Mouse (Mus musculus): ENCODE data around the gene Traf3.

Gene Traf3

DNA sequence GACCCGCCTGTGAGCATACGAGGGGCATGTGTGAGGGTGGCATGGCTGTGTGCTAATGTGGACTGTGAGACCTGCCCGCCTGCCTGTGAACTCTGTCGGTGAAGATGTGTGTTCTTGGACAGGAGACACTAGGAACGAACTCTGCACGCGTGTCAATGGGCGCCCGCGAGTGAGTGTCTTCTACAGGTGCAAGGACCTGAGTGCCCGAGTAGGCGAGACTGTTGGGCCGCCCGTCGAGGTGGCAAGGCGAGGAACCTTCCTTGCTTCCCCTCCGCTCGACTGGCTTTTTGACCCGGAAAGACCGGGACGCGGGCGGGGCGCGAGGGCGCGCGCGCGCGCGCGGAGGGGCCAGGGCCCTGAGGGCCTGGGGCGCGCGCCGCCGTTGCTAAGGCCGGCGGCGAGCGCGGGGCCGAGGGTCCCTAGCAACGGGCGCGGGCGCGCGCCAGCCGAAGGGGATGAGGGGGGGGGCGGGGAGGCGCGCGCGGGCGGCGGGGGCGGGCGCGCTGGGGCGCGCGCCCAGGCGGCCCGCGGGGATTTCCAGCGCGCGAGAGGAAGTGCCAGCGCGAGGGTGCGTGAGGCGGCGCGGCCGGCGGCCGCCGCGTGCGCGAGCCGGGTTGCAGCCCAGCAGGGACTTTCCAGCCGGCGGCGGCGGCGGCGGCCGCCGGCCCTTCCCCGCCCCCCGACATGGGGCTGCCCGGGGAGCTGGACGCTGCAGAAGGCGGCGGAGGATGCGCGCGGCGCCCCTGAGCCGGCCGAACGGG is at the start of gene Traf3:
Traf3 (plus strand) TSS at position 540 of the 761 bp plus-strand sequence.
- DNase-seq (ENCODE audit: low read depth in 1 of 2, low spot score in 2 of 2), result peak; percentile 52 to 77

DNA sequence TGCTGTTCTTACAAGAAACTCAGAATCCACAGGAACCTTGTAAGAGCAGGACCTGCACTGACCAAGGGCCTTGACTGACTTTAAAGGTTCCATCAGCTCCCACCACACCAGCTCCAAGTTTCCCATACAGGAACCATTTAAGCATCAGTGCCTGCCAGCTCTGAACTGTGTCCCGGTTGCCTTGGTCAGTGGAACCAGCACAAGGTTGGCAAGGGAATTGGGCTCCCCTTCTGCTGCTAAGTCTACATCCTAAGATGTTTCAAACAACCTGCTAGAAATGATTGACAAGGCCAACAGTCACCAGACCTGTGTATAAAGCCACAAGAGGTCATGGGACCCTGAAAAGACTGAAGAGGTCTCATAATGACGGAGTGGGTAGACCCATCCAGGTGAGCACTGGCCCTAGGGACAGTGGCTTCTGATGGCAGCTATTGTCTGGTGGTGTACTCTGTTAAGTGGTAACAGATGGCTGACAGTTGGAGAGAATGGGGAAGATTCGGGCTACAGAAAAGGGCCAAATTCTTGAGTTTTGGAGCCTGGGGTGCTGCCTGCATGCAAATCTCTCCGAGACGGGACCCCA is 46.6 kb upstream of the Traf3 start:
- no peak for DNase-seq (ENCODE audit: low read depth in 1 of 2, low spot score in 2 of 2)

DNA sequence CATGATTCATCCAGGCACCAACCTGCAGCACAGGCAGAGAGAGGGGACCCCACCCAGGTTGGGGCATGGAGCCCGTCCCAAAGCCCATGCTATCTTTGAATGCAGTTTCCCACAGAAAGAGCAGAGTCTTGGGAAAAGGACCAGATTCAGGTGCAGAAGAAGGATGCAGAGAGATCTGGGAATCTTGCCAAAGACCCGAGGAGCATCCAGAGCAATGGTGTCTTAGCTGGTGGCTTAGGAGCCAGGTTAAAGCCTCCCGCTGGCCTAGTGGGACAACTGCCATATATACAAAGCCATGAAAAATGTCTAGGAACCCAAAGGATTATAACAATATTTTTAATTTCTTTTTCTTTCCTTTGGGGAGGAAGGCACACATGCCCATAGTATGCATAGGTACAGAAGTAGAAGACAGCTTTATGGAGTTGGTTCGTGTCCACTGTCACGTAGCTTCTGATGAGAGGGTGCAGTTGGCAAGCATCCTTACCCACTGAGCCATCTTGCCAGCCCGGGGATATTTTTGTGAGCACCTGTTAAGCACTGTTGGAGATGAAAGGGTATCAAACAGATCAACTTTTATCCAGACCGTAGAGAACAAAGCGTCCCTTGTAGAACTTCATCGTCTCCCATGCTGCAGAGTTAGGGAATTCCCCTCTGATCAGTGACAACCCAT is 45.1 kb upstream of the Traf3 start:
- no peak for DNase-seq (ENCODE audit: low read depth in 1 of 2, low spot score in 2 of 2)

DNA sequence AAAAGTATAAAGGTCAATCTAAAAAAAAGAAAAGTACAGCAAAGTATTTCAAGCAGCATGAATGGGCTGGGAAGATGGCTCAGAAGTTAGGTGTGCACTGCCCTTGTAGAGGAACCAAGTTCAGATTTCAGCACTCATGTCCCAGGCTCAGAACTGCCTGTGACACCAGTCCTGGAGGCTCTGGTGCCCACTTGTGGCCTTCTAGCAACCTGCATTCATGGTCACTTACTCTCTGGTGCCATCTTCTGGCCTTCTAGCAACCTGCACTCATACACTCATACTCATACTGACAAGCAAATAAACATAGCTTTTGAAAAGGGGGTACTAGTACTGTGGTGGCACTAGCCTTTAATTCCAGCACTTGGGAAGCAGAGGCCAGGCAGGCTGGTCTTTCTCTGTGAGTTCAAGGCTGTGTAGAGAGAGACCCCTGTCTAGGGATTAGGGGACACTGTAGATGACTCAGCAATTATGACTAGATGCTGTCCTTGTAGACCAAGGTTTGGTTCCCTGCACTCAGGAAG is 43.8 kb upstream of the Traf3 start:
- DNase-seq (ENCODE audit: low read depth in 1 of 2, low spot score in 2 of 2), result no peak

DNA sequence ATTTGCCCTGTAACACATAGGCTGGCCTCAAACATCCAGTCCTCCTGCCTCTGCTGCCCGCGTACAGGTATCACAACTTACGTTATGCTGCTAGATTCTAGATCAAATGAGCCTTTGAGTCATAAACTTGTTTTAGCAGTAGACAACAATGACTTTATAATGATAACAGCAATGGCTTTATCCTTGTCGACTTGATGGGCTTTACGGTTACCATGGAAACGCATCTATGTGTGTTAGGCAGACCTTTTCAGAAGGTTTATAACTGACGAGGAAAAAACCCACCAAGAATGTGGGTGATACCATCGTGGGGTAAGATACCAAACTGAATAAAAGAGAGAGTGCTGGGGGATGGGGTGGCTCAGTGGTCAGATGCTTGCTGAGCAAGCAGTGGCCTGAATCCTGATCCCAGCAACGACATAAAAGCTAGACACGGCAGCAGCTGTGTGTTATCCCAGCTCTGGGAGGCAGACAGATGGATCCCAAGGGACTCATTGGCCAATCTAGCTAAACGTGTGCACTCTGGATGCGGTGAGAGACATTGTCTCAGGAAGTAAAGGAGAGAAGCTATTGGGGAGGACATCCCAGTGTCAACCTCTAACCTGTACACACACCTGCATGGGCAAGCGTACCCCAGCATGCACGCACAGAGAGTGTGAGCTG is 41.4 kb upstream of the Traf3 start:
- DNase-seq (ENCODE audit: low read depth in 1 of 2, low spot score in 2 of 2), result no peak

DNA sequence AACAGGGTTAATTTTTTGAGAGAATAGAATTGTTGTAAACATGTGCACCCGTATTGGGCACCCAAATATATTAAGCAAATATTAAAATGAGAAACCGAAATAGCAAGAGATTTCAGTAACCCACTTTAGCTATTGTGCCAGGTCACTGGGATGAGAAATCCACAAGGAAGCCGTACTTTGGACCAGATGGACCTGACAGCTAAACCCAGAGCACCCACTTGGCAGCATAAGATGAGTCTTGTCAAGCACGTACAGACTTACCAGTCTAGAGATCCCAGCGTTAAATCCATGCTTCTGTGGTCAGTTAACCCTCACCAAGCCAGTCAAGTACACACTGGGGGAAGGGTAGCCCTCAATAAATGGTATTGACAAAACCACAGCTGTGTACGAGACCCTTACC is 40.5 kb upstream of the Traf3 start:
- no peak for DNase-seq (ENCODE audit: low read depth in 1 of 2, low spot score in 2 of 2)

DNA sequence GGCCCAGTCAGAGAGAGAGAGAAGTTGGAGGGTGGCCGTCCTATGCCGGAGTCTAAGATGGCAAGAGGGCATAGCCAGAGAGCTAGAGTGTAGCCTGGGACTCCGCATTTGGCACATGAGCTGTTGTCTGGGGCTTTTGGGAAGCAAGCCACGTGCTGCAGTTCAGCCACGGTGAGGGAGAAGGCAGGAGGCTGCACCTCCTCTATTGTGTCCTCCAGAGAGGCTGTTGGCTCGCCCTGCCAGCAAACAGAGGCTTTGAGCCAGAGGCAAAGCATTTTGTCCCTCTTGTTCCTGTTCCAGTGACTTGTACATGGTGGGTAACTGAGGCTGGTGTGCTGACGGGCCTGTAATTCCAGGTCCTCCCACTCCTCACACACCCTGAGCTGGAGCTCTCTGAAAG is 32.0 kb upstream of the Traf3 start:
- DNase-seq (ENCODE audit: low read depth in 1 of 2, low spot score in 2 of 2), result no peak

DNA sequence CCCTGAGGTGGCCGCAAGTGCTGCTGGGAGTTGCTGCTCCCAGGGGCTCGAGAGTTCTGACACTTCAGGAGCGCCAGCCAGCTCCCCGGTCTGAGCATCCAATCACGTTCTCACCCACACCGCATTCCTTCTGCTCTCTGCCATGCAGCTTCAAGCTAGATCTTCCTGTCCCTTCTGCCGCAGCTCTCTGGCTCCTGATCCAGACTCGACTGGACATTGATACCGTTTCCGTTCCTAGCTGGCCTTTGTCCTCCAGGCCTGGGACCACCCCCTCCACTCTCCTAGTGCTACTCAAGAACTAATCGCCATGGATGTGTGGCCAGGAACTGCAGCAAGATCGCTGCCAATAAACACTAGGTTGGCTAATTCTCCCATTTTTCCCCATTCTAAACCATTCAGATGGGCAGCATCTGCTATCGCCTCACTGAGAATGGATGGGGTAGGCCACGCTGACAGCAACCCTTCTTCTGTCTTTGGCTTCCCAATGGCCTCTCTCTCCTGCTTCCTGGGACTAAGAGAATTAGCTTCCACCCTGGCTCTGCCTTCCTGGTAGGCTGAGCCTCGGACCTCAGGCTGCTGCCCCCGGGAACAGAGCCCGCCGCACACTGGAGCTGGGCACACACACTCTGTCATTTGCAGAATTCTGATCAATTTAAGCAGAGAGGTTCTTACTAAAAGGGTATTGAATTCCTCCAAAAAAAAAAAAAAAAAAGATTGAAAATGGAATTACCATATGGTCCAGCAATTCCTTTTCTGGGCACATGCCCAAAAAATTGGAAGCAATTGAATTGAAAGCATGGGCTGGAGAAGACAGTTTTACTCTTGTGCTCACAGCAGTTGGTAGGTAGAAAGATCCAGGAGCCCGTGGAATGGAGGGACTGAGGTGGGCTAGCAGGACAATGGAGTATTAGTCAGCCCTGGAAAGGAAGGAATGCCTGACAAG is 31.1 kb upstream of the Traf3 start:
- no peak for DNase-seq (ENCODE audit: low read depth in 1 of 2, low spot score in 2 of 2)

DNA sequence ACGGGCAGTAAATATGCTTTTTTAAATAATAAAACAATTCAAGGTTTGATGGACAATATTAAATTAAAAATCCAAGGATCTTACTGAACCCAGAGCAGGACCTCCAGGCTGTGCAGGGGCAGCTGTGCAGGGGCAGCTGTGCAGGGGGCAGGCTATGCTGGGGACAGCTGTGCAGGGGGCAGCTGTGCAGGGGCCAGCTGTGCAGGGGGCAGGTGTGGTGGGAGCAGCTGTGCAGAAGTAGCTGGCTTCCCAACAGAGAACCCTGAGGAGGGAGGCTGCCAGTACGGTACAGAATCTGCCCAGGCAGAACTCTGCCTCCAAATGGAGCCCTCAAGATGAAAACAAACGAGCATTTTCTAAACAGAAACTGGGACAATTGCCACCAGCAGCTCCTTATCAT is 30.2 kb upstream of the Traf3 start:
- DNase-seq (ENCODE audit: low read depth in 1 of 2, low spot score in 2 of 2), result no peak

DNA sequence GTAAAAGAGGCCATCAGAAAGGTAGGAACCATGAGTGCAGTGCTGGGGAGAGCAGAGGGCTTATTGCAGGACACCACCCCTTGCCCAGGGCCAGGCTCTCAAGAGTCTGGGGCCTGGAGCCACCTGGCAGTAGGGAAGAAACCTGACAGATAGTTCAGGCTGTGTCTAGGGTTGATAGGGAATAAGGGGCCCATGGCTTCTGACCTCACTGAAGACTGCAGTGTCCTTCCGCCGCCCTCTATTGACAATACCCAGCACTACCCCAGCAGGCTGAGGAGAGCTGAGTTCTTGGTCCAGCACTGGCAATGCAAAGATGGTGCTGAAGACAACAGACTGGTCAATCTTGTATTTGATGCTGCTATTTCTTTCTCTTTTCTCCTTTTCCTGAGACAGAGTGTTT is 29.1 kb upstream of the Traf3 start:
- no peak for DNase-seq (ENCODE audit: low read depth in 1 of 2, low spot score in 2 of 2)

DNA sequence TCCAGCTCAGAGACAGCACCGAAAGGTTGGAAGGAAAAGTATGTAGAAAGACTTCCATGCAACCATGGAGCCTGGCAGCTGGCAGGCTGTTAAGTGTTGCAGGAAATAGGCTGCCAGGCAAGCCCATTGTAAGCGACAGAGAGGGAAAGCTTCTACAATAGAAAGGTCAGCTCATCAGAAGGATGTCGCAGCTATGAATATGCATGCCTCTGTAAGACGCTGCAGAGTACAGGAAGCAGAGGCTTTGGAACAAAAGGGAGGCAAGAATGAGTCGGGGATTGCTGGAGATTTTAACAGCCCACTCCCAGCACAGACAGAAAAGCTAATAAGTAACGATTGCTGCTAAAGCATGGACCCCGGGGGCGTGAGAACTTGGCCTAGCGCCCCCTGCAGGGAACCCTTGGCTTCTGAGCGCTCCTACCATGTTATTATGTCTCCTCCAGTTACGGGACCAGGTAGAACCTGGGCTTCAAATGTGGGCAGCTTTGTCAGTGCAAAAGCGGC is 23.1 kb upstream of the Traf3 start:
- no peak for DNase-seq (ENCODE audit: low read depth in 1 of 2, low spot score in 2 of 2)

DNA sequence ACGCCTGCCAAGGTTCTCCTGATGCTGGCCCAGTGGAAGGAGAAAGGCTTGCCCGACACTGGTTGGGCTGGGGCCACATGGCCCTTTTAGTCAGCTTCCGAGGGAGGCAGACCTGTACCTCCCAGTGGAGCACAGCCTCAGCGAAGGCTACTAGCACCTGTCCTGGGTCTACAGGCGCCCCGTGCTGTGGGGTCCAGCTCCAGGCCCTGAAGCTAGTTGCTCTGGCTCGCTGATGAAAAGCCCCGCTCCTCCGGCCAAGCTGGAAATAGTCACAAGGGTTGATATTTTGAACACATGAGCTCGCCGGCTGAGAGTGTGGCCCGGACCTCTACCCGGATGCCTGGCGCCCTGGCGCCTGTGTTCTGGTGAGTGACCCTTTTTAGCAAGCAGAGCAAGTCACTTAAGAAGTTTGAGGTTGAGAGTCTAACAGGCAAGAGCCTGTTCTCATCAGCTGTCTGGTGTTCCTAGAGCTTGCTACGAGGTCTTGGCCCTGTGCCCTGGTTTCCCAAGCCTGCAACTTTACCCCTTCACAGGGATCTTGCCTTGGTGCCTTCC is 22.6 kb upstream of the Traf3 start:
- DNase-seq (ENCODE audit: low read depth in 1 of 2, low spot score in 2 of 2), result no peak

DNA sequence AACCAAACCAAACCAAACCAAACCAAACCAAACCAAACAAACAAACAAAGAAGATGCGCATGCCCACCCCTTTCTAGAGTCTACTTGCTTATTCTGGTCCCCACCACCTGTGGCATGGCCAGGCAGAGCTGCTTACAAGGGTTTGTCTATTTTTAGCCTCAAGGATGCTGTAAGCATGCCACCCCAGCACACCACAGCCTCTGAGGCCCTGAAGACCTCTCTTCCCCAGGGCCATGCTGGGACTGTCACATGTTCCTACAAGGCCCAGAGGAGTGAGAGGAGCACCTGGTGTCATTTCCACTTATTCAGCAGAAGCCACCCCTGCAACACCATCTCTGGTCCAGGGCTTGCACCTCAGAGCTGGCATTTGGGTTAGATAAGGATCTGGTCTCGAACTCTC is 21.6 kb upstream of the Traf3 start:
- DNase-seq (ENCODE audit: low read depth in 1 of 2, low spot score in 2 of 2), result no peak

DNA sequence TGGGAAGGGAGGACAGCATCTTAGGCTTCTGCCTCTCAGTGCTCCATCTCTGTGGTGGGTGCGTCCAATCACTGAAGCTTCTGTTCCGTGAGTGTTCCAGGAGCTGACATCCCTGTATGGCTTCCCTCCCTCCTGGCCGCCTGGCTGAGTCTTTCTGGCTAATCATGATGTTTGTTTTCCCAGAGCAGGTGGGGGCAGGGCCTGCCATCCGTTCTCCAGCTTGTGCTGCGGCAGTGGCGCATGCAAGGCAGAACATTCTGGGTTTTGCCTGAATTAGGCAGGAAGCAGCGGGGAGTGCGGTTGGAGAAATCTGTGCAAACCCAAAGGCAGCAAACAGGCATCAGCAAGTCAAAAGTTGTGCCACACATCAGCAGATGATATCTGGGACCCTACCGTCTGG is 20.9 kb upstream of the Traf3 start:
- DNase-seq (ENCODE audit: low read depth in 1 of 2, low spot score in 2 of 2), result no peak

DNA sequence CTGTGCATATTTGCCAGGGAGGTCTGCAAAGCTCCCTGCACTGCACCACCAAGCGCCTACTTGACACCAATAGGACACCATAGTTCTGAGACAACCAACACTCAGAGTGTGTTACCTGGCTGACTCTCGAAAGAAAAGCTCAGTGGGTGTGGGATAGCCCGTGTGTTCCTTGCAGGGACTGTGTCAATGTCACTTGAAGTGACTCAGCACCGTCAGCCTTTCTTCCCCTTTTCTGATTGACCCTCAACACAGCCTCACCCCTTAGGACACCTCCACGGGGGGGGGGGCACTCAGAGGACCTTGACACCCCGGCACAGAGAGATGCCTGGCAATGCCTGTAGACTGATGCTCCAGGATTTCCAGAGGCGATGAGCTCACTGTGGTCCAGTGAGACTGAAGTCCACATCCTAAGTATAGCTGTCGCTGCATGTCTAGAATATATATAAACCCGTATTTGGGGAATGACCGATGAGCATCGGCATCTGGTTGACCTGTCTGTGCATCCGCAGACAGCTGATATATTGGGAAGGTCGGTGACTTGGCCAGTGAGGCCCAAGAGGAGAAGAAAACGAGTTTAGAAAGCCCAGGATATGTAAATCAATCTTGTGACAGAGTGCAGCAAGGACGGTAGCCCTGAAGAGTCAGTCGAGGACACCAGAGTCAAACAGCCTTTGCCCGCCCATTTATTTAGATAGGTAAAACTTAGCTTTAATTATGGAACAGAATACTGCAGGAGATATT is 16.5 kb upstream of the Traf3 start:
- DNase-seq (ENCODE audit: low read depth in 1 of 2, low spot score in 2 of 2), result no peak

DNA sequence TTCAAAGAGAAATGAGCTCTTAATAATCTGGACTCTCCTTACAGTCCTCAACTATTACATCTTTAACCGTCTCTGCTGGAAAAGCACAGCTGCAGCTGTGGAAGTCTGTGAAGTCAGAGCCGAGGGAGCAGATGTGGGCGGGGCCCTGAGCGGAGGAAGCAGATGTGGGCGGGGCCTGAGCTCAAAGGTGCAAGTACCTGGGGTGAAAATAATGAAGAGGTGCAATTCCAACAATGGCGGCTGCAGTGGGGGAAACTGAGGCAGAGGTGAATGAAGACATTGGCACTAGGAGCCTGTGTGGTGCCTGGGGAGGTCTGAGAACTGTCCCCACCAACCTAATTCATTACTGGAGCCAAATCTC is 16.0 kb upstream of the Traf3 start:
- DNase-seq (ENCODE audit: low read depth in 1 of 2, low spot score in 2 of 2), result no peak

DNA sequence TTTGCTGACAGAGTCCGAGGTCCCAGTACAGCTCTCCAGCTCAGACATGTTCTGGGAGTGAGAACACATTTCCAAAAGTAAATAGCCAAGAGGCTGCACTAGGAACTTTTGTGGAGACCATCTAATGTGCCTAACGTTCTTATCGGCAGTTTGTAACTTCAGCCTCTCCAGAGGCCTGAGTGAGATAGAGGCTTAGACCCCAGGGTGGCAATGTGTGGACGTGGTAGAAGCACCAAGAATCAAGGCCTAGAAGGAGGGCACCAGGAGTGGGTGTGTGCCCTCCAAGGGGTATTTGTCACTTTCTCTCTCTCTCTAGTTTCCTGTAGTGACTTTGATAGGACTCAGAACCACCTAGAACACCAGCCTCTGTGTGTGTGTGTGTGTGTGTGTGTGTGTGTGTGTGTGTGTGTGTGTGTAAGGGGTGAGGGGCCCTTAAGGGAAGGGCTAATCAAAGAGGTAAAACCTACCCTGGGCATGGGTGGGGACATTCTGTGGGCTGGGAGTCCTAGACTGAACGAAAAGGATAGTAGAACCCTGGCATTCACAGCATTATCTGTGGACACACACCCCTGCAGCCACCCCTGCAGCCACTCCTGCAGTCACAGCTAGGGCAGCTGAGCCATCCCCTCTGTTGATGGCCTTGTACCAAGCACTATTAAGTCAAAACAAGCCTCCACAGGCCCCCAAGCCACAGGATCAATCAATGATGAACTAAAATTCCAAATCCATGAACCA is 14.6 kb upstream of the Traf3 start:
- DNase-seq (ENCODE audit: low read depth in 1 of 2, low spot score in 2 of 2), result no peak

DNA sequence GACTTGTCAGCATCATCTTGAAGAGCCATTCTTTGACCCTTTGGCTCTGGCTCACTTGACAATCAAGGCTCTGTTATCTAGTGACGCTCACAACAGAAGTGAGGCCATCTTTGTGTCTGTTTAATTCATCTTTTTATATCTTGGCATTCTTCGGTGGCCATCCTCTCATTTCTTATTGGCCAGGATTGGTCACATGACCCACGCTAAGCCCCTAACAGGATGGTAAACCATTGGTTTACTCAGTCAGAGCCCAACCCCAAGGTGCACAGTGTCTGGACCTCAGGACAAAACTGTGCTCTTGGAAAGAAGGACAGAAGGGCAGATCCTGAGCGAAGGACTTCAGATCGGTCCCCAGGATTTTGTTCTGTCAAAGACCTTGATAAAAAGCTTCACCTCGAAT is 13.6 kb upstream of the Traf3 start:
- no peak for DNase-seq (ENCODE audit: low read depth in 1 of 2, low spot score in 2 of 2)
